Mouse (Mus musculus) testis, adult 2 months (tissue): Measurements from ENCODE around the gene Spty2d1. TPM values are rescaled to one million over a fixed set of nuclear protein-coding genes. Genes with fewer than 3 reads are reported as not detected.

Experiments used
- H3K27ac ChIP-seq: fragments of 200-500 bp; 2 replicates; pipeline ENCODE4 v1.5.1; 2012; ENCODE audit warnings: low read depth, low read length; ENCODE audit not compliant: control insufficient read depth, insufficient read depth
- H3K27me3 ChIP-seq: fragments of 200-500 bp; 2 replicates; pipeline ENCODE4 v1.6.1; 2012; ENCODE audit warnings: mild to moderate bottlenecking, low read length, moderate library complexity; ENCODE audit not compliant: control insufficient read depth, insufficient read depth
- H3K36me3 ChIP-seq: fragments of 200-500 bp; 2 replicates; pipeline ENCODE4 v1.6.1; 2012; ENCODE audit warnings: mild to moderate bottlenecking, low read length; ENCODE audit not compliant: control insufficient read depth, insufficient read depth
- H3K4me1 ChIP-seq: fragments of 200-500 bp; 2 replicates; pipeline ENCODE4 v1.6.1; 2012; ENCODE audit warnings: low read length; ENCODE audit not compliant: control insufficient read depth, insufficient read depth
- H3K4me3 ChIP-seq: fragments of 200-500 bp; 2 replicates; pipeline ENCODE4 v1.5.1; 2012; ENCODE audit warnings: low read depth, mild to moderate bottlenecking, low read length, moderate library complexity, mixed read lengths; ENCODE audit not compliant: control insufficient read depth
- CTCF ChIP-seq: fragments of 200-500 bp; IDR thresholded peaks from 2 replicates; pipeline ENCODE4 v1.5.1; 2012; ENCODE audit warnings: low read depth, mild to moderate bottlenecking, inconsistent platforms, low read length, moderate library complexity; ENCODE audit not compliant: control insufficient read depth, insufficient read depth, insufficient replicate concordance
- POLR2A ChIP-seq: fragments of 200-500 bp; IDR thresholded peaks from 2 replicates; pipeline ENCODE4 v1.6.1; 2012; ENCODE audit warnings: low read depth, mild to moderate bottlenecking, inconsistent platforms, low read length, moderate library complexity; ENCODE audit not compliant: control insufficient read depth
- polyA plus RNA-seq: library from polyadenylated mRNA; depleted of rRNA; stranded (reverse); fragments of >200 nt; gene quantifications from 2 replicates; pipeline ENCODE4 v1.2.3, GENCODE M21; 2012

The Spty2d1 gene
- polyA plus RNA-seq, 1 experiment, result 3.4 TPM

DNA sequence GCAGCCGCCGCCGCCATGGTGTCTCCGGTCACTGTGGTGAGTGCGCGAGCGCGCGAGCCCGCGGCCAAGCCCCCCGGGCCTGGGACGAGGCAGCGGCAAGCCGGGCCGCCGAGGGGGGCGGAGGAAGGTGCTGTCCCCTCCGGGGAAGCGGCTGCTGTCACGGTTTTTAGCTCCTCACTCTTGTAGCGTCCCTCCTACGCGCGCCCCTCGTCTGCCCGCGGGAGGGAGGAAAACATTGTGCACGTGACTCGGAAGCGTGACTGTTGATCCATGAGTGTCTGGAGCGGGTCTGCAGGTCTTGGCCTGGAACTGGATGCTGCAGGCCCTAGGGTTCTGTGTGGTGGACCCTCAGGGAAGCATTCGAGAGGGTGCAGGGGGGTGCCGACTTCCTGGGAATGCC, 42.6 kb upstream of the Spty2d1 start:
- TF ChIP-seq POLR2A, result no peak
- TF ChIP-seq CTCF, result no peak
- H3K4me3 ChIP-seq, result peak overlapping the region; percentile 86
- H3K4me1 ChIP-seq, result peaks cover 9% of the 10 kb centered on the region
- H3K36me3 ChIP-seq, result no peaks in the 10 kb centered on the region
- H3K27ac ChIP-seq, result peak overlapping the region; percentile 83
- H3K27me3 ChIP-seq, result no peaks in the 10 kb centered on the region

DNA sequence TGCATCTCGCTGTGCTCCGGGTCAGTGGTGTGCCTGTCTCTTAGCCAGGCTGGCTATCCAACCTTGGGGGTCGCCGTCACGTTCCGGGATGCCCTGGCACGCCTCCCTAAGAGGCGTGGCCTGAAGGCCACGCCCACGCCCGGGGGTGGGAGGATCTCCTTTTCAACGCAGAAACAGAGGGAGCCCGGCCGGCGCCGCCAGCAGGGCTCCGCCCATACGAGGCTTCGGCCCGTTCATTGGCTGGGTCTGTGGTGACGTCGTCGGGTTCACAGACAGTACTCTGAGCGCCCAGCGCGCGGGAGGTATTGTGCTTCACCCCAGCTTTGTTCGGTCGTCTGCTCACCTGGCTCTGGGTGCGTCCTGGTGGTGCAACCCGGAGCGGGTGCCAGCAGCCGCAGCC, 42.2 kb upstream of the Spty2d1 start, which contains the start of gene Tmem86a:
TSS of gene Tmem86a (plus strand) at position 236 of the 400 bp plus-strand sequence.
- TF ChIP-seq CTCF (no peak), POLR2A (peak; percentile 87)
- no peaks in the 10 kb centered on the region for H3K27me3 ChIP-seq
- H3K4me3 ChIP-seq, result peak within 1 kb of the TSS; percentile 86
- H3K27ac ChIP-seq, result peak within 1 kb of the TSS; percentile 83
- no peaks in the 10 kb centered on the region for H3K36me3 ChIP-seq
- H3K4me1 ChIP-seq, result peaks cover 9% of the 10 kb centered on the region

DNA sequence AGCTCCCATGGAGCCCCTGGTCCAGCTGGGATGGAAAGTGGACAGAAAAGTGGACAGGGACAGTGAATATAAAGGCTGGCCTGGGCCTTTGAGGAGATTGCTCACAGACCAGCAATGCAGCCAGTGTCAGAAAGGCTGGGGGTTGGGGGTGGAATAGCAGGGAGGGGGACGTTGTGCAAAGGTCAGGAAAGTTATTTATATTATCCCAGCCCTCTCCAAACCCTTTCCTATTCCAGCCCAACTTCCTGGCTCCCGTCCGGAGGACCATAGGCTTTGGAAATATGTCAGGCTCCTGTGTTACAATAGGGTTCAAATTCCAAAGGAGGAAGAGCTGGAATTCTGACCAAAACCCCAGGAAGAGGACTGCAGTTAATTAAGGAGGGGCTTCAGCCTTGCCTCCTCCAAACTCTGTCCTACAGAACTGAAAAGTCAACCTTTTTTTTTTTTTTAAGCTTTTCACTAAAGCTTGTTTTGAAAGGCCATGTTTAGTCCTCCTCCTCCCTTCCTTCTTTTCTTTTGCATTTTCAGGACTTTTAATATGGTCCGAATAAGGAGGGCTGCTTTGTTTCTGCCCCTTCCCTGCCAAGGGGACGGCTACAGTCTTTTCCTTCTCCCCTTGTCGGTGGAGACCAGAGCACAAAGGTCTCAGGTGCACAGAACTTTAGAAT, 34.7 kb upstream of the Spty2d1 start:
- H3K4me3 ChIP-seq, result no peak overlapping the region
- no peaks in the 10 kb centered on the region for H3K27me3 ChIP-seq
- no peak for TF ChIP-seq CTCF
- TF ChIP-seq POLR2A, result no peak
- no peaks in the 10 kb centered on the region for H3K4me1 ChIP-seq
- H3K27ac ChIP-seq, result no peak overlapping the region
- H3K36me3 ChIP-seq, result no peaks in the 10 kb centered on the region

DNA sequence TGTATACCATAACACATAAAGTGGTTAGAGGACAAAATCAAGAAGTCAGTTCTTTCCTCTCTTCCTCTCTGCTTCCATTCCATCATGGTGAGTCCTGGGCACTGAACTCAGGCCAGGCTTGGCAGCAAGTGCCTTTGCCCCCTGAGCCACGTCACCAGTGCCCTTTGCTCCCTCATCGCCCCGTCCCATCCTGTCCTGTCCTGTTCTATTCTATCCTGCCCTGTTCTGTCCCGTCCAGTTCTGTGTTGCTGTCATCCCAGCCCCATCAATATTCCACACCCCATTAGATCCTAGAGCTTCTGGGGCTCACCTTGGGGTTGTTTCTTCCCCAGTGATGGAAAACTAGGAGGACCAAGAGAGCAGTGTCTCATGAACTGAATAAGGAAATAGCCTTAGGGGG, 33.9 kb upstream of the Spty2d1 start:
- Histone ChIP-seq H3K27ac (no peak overlapping the region), H3K4me1 (no peaks in the 10 kb centered on the region), H3K4me3 (no peak overlapping the region), H3K36me3 (no peaks in the 10 kb centered on the region), H3K27me3 (no peaks in the 10 kb centered on the region)
- TF ChIP-seq POLR2A, result no peak
- no peak for TF ChIP-seq CTCF

DNA sequence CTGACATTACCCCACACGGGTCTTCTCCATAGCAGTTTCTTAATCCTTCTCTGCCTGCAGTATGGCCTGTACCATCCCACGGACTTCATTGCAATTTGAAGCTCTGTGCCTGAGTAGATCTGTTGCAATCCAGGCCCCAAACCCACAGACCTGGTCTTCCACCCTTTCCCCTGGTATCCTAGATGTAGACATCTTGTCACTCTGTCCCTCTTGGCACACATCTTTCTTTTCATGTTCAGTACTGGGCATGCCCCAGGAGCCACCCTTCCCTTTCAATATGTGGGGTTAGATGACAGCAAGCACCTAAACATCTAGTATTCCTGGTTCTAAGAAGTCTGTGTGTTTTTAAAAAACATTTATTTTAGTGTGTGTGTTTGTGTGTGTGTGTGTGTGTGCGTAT, 33.5 kb upstream of the Spty2d1 start:
- no peaks in the 10 kb centered on the region for H3K27me3 ChIP-seq
- no peak overlapping the region for H3K4me3 ChIP-seq
- no peak overlapping the region for H3K27ac ChIP-seq
- H3K4me1 ChIP-seq, result no peaks in the 10 kb centered on the region
- TF ChIP-seq POLR2A (no peak), CTCF (no peak)
- no peaks in the 10 kb centered on the region for H3K36me3 ChIP-seq

DNA sequence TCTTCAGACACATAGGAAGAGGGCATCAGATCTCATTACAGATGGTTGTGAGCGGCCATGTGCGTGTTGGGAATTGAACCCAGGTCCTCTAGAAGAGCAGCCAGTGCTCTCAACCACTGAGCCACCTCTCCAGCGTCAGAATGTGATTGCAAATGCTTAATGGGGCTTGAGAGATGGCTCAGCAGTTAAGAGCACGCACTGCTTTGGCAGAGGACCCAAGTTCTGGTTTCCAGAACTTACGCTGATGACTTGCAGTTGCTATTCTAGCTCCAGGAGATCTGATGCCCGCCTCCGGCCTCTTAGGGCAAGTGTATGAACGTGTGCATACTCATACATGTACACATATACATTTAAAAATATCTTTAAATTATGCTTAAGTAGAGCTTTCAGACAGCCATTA, 27.2 kb upstream of the Spty2d1 start:
- H3K4me3 ChIP-seq, result no peak overlapping the region
- no peaks in the 10 kb centered on the region for H3K27me3 ChIP-seq
- TF ChIP-seq CTCF (no peak), POLR2A (no peak)
- no peaks in the 10 kb centered on the region for H3K4me1 ChIP-seq
- H3K27ac ChIP-seq, result no peak overlapping the region
- H3K36me3 ChIP-seq, result no peaks in the 10 kb centered on the region

DNA sequence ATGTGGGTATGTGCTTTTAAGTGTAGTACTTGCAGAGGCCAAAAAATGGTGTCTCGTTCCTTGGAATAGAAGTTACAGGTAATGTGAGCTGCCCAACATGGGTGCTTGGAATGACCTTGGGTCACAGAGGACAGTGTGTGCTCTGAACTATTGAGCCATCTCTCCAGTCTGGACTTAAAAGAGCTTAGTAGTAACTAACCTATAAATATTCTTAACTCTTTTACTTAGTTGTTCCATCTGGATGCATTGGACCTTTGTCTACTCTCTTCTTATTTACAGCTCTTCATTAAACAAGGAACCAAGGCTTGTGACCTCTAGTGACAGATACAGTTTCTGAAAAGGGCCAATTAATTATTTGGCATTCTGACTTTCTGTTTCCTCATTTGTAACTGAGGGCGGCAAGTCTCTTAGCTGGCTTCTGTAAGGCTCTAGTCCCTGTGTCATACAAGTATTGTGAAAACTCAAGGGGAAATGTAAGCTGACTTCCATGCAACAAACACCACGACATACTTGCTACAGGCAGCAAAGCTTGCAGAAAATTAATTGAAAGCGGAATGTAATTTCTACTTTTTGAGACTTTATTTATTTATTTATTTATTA, 26.7 kb upstream of the Spty2d1 start:
- no peaks in the 10 kb centered on the region for H3K4me1 ChIP-seq
- no peaks in the 10 kb centered on the region for H3K36me3 ChIP-seq
- TF ChIP-seq POLR2A (no peak), CTCF (no peak)
- H3K27ac ChIP-seq, result no peak overlapping the region
- H3K4me3 ChIP-seq, result no peak overlapping the region
- no peaks in the 10 kb centered on the region for H3K27me3 ChIP-seq
